Mouse (Mus musculus) 3134 (cell line): ENCODE results near the gene Gm17604.

Source experiments
- DNase-seq: peaks from one replicate; pipeline ENCODE4 v3.0.0-alpha.2; 2011; ENCODE audit warnings: low spot score; ENCODE audit not compliant: insufficient read length; ENCODE audit errors: extremely low read depth

The Gm17604 gene

DNA sequence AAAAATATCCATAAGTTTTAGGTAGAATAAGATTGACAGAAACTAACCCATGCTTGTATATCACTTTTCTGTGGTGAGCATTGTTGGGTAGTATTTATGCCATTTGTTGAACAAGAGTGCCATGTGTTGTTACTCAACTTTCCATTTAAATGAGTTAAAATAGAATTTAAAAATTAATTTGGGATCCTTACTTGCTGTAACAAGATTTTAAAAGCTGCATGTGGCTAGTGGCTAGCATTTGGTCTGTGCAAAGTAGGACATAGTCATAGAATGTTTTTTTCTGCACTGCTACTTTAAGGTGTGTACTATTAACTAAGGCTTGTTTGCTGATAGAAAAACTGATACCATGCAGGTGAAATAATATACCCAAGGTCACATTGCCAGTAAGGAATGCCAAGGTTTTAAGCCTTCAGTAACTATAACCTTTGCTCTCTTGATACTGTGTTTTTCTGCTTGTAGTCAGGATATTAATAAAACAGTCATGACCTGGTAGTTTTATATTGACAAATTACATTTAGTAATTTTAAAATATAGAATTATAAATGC is at the start of gene Gm17604:
Gene Gm17604 (minus strand): TSS at position 51 of the 546 bp plus-strand sequence.
- no peak for DNase-seq

DNA sequence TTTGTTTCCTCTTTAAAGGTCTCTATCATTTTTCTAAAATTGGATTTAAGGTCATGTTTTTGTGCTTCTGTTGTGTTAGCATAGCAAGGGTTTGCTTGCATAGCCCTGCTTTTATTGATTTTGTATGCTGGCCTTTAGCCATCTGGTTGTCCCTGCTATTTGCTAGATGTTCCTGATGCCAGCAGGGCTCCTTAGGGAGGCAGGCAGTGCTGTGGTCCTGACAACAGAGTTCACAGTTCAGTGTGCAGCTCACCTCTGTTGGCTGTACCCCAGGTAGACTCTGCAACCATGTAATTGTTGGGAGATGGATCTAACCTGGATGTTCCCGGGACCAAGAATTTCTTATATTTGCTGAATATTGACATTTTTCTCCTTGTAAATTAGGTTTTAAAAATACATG is 45.3 kb upstream of the Gm17604 start:
- DNase-seq, result no peak

DNA sequence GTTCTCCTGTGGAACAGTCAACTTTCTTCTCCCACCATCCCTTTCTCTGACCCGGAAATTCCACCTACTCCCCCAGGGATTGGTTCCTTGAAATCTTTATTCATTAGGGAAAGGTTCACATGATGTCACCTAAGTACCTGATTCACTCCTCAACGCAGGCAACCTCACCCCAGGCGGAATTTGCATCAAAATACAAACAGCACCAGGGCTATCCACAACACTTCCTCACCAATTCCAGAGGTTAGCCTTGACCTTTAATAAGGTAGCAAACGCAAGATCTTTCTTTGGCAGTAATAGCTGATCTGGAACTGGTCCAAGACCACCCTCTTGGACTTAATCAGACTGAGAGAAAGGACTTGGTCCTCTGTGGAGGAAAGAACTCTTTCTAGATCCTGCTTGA is 1.5 kb downstream of the Gm17604 start:
- no peak for DNase-seq

DNA sequence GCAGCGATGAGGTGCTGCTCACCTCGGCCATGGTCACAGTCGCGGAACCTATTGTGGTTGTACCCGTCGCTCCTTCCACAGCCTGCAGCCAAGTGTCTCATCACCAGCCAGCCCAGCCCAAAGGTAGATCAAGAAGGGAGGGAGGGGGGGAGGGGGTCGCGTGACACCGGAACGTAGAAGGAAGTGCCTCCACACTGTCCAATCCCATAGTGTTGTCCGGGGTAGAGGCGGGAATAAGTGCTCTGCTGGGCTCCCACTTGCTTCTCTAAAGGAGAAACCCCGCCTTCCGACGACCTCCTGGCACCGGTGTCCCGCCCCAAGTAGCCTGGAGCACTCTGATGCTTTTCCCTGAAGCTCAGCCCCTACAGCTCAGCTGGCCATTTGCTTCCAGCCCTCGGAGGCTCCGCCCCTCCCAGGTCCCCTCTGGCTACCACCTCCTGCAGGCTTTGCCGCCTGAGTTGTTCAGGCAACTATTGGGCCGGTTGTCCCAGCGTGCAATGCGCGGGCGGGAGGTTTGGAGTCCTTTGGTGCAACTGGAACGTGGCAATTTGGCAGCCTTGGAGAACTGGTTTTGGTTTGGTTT is 24.3 kb downstream of the Gm17604 start, which contains the start of the genes Mospd2 and Fancb:
Gene Mospd2 (minus strand): TSS at position 183 of the 583 bp plus-strand sequence.
Gene Fancb (plus strand): TSS at position 400 of the 583 bp plus-strand sequence.
- DNase-seq, result peak; percentile 93

DNA sequence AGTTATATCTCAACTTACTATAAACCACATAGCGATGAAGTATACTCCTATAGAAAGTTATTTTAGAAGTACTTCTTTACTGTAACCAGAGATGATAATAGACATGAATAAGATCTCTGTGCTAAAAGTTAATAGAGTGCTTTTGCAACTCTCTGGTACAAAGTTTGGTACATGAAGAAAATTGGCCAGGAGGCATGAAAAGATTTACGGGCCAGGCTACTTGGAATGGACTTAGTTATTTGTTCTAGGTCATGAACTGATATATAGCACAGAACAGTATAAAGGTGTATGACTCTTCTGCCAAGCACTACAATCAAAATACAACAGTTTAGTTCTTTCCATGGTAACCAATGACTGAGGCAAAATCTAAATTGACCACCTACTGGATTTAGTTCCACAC is 25.8 kb downstream of the Gm17604 start:
- DNase-seq, result no peak

DNA sequence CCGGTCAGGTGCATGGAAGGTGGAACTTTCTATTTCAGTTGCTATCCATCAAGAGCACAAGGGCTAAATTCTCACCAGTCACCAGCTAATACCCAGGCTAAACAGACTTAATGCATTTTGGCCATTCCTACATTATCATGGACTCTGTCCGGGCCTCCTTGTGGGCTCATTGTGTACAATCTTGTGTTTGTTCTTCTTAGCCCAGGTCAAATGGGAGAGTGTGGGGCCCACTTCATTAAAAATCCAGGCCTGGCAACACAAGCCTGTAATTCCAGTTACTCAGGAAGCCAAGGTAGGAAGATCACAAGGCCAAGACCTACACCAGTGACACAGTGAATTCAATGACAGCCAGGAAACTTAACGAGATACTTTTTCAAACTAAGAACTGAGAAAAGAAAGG is 33.4 kb downstream of the Gm17604 start:
- DNase-seq, result no peak

DNA sequence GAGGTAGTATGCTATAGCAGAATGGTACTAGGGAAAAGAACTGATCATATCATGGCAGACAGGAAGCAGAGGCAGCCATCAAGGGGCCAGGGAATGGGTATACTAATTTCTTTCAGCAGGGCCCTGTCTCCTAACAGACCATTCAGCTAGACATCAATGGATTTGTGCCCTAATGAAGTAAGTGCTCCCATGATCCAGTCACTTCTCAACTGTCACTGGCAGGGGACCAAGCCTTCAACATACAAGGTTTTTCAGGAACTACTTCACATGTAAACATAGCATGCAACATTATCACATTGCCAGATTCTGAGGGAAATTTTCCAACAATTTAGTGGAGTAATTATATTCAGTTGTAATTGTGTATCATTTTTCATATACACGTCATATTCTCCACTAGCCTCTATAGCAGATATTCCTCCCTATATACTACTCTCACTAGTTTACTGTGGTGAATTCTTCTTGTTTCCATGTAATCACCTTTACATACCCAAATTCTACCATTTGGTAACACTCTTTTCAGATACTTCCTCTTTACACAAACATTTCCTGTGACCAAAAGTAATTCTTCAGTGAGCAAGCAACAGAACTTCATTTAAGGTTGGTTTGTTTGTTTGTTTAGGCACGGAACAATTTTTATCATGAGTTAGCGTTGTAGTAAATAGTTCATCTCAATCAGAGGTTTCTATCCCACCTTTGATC is 38.7 kb downstream of the Gm17604 start:
- no peak for DNase-seq
